Mouse (Mus musculus): ENCODE measurements at regions not wholly inside any gene's neighbourhood (a gene's known extent, or its start where the extent isn't known, plus 50 kb on each side); places are given as distances from the start of the nearest gene placed in this dataset.

DNA sequence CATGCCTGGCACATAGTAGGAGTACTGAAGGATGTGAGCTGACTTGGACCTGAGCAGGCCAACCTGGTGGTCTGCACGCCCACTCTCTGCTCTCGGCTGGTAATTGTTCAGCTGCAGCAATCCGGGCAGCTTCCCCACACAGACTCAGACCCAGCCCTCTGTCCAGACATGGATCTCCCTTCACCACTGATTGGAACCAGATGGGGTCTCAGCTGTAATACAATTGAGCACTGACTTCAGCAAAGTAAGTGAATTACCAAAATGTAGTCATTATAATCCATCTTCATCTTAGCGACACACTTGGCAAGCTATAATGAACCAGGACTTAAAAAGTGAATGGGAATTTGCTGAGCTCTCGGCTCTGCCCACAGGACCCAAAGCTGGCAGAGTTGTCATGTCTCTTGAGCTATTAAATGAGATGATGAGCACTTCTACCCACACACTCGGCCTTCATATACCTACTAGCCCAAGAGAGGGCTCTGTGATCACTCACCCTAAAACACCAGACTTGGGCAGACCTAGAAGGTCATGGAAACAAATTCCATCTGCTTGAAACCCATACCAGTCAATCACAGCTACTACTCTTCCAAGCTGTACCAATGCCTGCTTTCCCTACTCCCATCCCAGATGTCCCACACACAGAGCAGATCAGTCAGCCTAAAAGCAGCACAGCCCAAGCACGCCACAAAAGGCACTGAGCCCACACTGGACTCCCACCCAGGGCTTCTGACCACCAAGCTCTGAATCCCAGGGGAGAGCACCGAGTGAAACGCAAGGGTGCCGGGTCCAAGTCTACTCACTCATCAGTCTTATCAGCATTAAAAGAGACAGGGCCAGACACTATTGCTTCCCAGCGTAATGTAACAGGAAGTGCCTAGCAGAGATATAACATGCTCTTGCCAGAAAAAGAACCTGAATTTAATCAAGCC, 231.2 kb upstream of the Zfp637 start:
- Histone ChIP-seq H3K9me3 (replicated peaks; ENCODE audit: control insufficient read depth, low read length, poor library complexity, severe bottlenecking) (no peaks in the 10 kb centered on the region), H3K4me3 (ENCODE audit: low read depth, low read length) (no peak overlapping the region), H3K27ac (ENCODE audit: low read length) (no peak overlapping the region), H3K36me3 (ENCODE audit: control insufficient read depth, insufficient read depth, low read length) (no peaks in the 10 kb centered on the region), H3K27me3 (ENCODE audit: control insufficient read depth, insufficient read depth, low read depth, low read length) (no peaks in the 10 kb centered on the region), H3K4me2 (ENCODE audit: low read length) (no peak overlapping the region), H3K4me1 (ENCODE audit: control insufficient read depth, insufficient read depth, low read length) (peaks cover 2% of the 10 kb centered on the region; the same call in 1 of the 2 replicates), H3K9ac (ENCODE audit: low read depth, low read length) (no peak overlapping the region)
- WGBS: 85% methylated on average over 11 of the region's 11 CpGs
- ATAC-seq: no peak

- no peaks in the 10 kb centered on the region for H3K27me3 ChIP-seq (ENCODE audit: control insufficient read depth, insufficient read depth, low read depth, low read length)
- H3K27ac ChIP-seq (ENCODE audit: low read length): no peak overlapping the region
- H3K4me1 ChIP-seq (ENCODE audit: control insufficient read depth, insufficient read depth, low read length): peaks cover 2% of the 10 kb centered on the region; the same call in 1 of the 2 replicates
- H3K36me3 ChIP-seq (ENCODE audit: control insufficient read depth, insufficient read depth, low read length): no peaks in the 10 kb centered on the region
- WGBS: 93% methylated on average over 10 of the region's 10 CpGs
- no peak overlapping the region for H3K9ac ChIP-seq (ENCODE audit: low read depth, low read length)
- no peak overlapping the region for H3K4me2 ChIP-seq (ENCODE audit: low read length)
- H3K9me3 ChIP-seq (replicated peaks; ENCODE audit: control insufficient read depth, low read length, poor library complexity, severe bottlenecking): no peaks in the 10 kb centered on the region
- no peak for ATAC-seq
- H3K4me3 ChIP-seq (ENCODE audit: low read depth, low read length): no peak overlapping the region
Measured at GRCm38 (mm10) chr6:117611281-117611680, 229.7 kb upstream of the Zfp637 start.

GRCm38 (mm10) chr6:117611965-117612364, 229.0 kb upstream of the Zfp637 start:
- H3K4me1 ChIP-seq (ENCODE audit: control insufficient read depth, insufficient read depth, low read length): peaks cover 2% of the 10 kb centered on the region; the same call in 1 of the 2 replicates
- H3K36me3 ChIP-seq (ENCODE audit: control insufficient read depth, insufficient read depth, low read length): no peaks in the 10 kb centered on the region
- no peak overlapping the region for H3K27ac ChIP-seq (ENCODE audit: low read length)
- H3K4me3 ChIP-seq (ENCODE audit: low read depth, low read length): no peak overlapping the region
- WGBS: 93% methylated on average over 8 of the region's 8 CpGs
- no peak for ATAC-seq
- no peaks in the 10 kb centered on the region for H3K27me3 ChIP-seq (ENCODE audit: control insufficient read depth, insufficient read depth, low read depth, low read length)
- no peaks in the 10 kb centered on the region for H3K9me3 ChIP-seq (replicated peaks; ENCODE audit: control insufficient read depth, low read length, poor library complexity, severe bottlenecking)
- H3K9ac ChIP-seq (ENCODE audit: low read depth, low read length): no peak overlapping the region
- H3K4me2 ChIP-seq (ENCODE audit: low read length): no peak overlapping the region

GRCm38 (mm10) chr6:117612421-117612820, 228.6 kb upstream of the Zfp637 start:
- H3K27me3 ChIP-seq (ENCODE audit: control insufficient read depth, insufficient read depth, low read depth, low read length): no peaks in the 10 kb centered on the region
- no peak for ATAC-seq
- H3K4me1 ChIP-seq (ENCODE audit: control insufficient read depth, insufficient read depth, low read length): peaks cover 2% of the 10 kb centered on the region; the same call in 1 of the 2 replicates
- no peak overlapping the region for H3K9ac ChIP-seq (ENCODE audit: low read depth, low read length)
- WGBS: 77% methylated on average over 8 of the region's 8 CpGs
- no peak overlapping the region for H3K4me3 ChIP-seq (ENCODE audit: low read depth, low read length)
- H3K9me3 ChIP-seq (replicated peaks; ENCODE audit: control insufficient read depth, low read length, poor library complexity, severe bottlenecking): no peaks in the 10 kb centered on the region
- H3K4me2 ChIP-seq (ENCODE audit: low read length): no peak overlapping the region
- H3K27ac ChIP-seq (ENCODE audit: low read length): no peak overlapping the region
- H3K36me3 ChIP-seq (ENCODE audit: control insufficient read depth, insufficient read depth, low read length): no peaks in the 10 kb centered on the region

- Histone ChIP-seq H3K4me1 (ENCODE audit: control insufficient read depth, insufficient read depth, low read length) (peaks cover 2% of the 10 kb centered on the region; the same call in 1 of the 2 replicates), H3K4me2 (ENCODE audit: low read length) (no peak overlapping the region), H3K9me3 (replicated peaks; ENCODE audit: control insufficient read depth, low read length, poor library complexity, severe bottlenecking) (no peaks in the 10 kb centered on the region), H3K9ac (ENCODE audit: low read depth, low read length) (no peak overlapping the region), H3K27me3 (ENCODE audit: control insufficient read depth, insufficient read depth, low read depth, low read length) (no peaks in the 10 kb centered on the region), H3K27ac (ENCODE audit: low read length) (no peak overlapping the region), H3K36me3 (ENCODE audit: control insufficient read depth, insufficient read depth, low read length) (no peaks in the 10 kb centered on the region), H3K4me3 (ENCODE audit: low read depth, low read length) (no peak overlapping the region)
- no peak for ATAC-seq
- WGBS: 74% methylated on average over 11 of the region's 11 CpGs
Measured at GRCm38 (mm10) chr6:117613656-117614350, 227.2 kb upstream of the Zfp637 start.

GRCm38 (mm10) chr6:117614386-117614785, 226.6 kb upstream of the Zfp637 start:
- 83% methylated on average over 6 of the region's 6 CpGs for WGBS
- Histone ChIP-seq H3K4me1 (ENCODE audit: control insufficient read depth, insufficient read depth, low read length) (peaks cover 2% of the 10 kb centered on the region; the same call in 1 of the 2 replicates), H3K36me3 (ENCODE audit: control insufficient read depth, insufficient read depth, low read length) (no peaks in the 10 kb centered on the region), H3K9me3 (replicated peaks; ENCODE audit: control insufficient read depth, low read length, poor library complexity, severe bottlenecking) (no peaks in the 10 kb centered on the region), H3K27ac (ENCODE audit: low read length) (no peak overlapping the region), H3K4me2 (ENCODE audit: low read length) (no peak overlapping the region), H3K4me3 (ENCODE audit: low read depth, low read length) (no peak overlapping the region), H3K9ac (ENCODE audit: low read depth, low read length) (no peak overlapping the region), H3K27me3 (ENCODE audit: control insufficient read depth, insufficient read depth, low read depth, low read length) (no peaks in the 10 kb centered on the region)
- no peak for ATAC-seq

DNA sequence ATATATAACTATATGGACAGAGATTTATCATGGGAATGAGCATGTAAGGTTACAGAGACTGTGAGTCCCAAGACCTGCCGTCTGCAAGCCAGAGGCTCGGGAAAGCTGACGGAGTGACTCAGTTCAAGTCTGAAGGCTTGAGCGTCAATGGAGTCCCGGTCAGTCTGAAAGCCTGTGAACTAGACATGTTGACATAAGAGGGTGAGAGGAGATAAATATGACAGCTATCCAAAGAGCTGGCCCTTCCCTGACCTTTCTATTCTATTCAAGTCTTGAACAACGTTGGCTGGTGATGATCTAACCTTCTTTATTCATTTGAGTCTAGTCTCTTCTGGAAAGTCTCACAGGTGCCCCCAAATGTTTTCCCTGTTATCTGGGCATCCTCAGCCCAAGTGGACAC, 223.8 kb upstream of the Zfp637 start:
- 90% methylated on average over 6 of the region's 6 CpGs for WGBS
- H3K4me1 ChIP-seq (ENCODE audit: control insufficient read depth, insufficient read depth, low read length): no peaks in the 10 kb centered on the region
- no peak overlapping the region for H3K9ac ChIP-seq (ENCODE audit: low read depth, low read length)
- no peaks in the 10 kb centered on the region for H3K27me3 ChIP-seq (ENCODE audit: control insufficient read depth, insufficient read depth, low read depth, low read length)
- no peaks in the 10 kb centered on the region for H3K36me3 ChIP-seq (ENCODE audit: control insufficient read depth, insufficient read depth, low read length)
- no peaks in the 10 kb centered on the region for H3K9me3 ChIP-seq (replicated peaks; ENCODE audit: control insufficient read depth, low read length, poor library complexity, severe bottlenecking)
- H3K27ac ChIP-seq (ENCODE audit: low read length): no peak overlapping the region
- H3K4me2 ChIP-seq (ENCODE audit: low read length): no peak overlapping the region
- ATAC-seq: no peak
- no peak overlapping the region for H3K4me3 ChIP-seq (ENCODE audit: low read depth, low read length)

DNA sequence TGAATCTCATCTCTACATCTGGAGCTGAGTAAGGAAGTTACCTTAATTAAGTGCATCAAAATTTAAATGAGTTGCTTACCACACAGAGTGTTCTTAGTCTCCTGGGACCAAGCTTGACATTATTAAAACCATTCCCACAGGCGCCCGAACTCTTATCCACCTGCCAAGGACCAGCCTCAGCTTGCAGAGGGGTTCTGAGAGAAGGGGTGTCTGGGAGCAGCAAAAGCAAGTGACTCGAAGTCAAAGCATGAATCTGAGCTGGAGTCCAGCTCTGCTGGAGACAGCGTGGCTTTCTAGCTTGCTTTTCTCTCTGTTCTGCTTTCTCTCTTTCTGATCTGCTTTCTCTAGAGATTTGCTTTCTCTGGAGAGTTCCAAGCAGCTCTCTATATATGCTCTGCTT, 223.0 kb upstream of the Zfp637 start:
- ATAC-seq: no peak
- no peaks in the 10 kb centered on the region for H3K27me3 ChIP-seq (ENCODE audit: control insufficient read depth, insufficient read depth, low read depth, low read length)
- no peak overlapping the region for H3K4me3 ChIP-seq (ENCODE audit: low read depth, low read length)
- H3K4me2 ChIP-seq (ENCODE audit: low read length): no peak overlapping the region
- no peak overlapping the region for H3K27ac ChIP-seq (ENCODE audit: low read length)
- no peaks in the 10 kb centered on the region for H3K36me3 ChIP-seq (ENCODE audit: control insufficient read depth, insufficient read depth, low read length)
- H3K9ac ChIP-seq (ENCODE audit: low read depth, low read length): no peak overlapping the region
- 81% methylated on average over 4 of the region's 4 CpGs for WGBS
- no peaks in the 10 kb centered on the region for H3K4me1 ChIP-seq (ENCODE audit: control insufficient read depth, insufficient read depth, low read length)
- no peaks in the 10 kb centered on the region for H3K9me3 ChIP-seq (replicated peaks; ENCODE audit: control insufficient read depth, low read length, poor library complexity, severe bottlenecking)

DNA sequence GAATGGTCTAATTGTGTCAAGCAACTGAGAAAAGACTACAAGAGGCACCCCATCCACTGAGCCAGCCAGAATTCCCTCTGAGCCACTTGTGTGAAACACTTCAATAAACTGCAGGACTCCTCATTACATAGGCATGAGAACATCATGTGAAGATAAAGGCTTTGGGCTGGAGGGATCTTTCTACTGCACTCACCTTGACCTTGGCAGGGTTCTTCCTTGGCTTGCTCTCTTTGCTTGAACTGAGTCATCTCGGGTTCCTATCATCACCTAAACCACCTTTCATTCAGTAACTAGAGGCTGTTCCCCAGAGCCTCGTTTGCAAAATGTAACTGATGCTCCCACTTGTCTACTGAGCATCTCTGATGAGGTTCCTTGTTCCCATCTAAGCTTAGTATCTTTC, 221.4 kb upstream of the Zfp637 start:
- Histone ChIP-seq H3K9me3 (replicated peaks; ENCODE audit: control insufficient read depth, low read length, poor library complexity, severe bottlenecking) (no peaks in the 10 kb centered on the region), H3K27me3 (ENCODE audit: control insufficient read depth, insufficient read depth, low read depth, low read length) (no peaks in the 10 kb centered on the region), H3K36me3 (ENCODE audit: control insufficient read depth, insufficient read depth, low read length) (no peaks in the 10 kb centered on the region), H3K27ac (ENCODE audit: low read length) (no peak overlapping the region), H3K4me1 (ENCODE audit: control insufficient read depth, insufficient read depth, low read length) (no peaks in the 10 kb centered on the region), H3K4me3 (ENCODE audit: low read depth, low read length) (no peak overlapping the region), H3K9ac (ENCODE audit: low read depth, low read length) (no peak overlapping the region), H3K4me2 (ENCODE audit: low read length) (no peak overlapping the region)
- 70% methylated on average over 2 of the region's 2 CpGs for WGBS
- ATAC-seq: no peak
